Mouse (Mus musculus): ENCODE results near the gene 1700029I15Rik. TPM values are rescaled to one million over a fixed set of nuclear protein-coding genes. Genes with fewer than 3 reads are reported as not detected.

Gene 1700029I15Rik
- polyA plus RNA-seq, 1 experiment from 2014 or later: 4.2 TPM

Small RNA genes within 50 kb of the gene (microRNA-seq; reads per million reads assigned to microRNA genes)
- gene Mir7000: 1.1 reads per million

Other genes starting within 250 kb of the 1700029I15Rik start
- gene Pex16, start 7.9 kb upstream of the 1700029I15Rik start, polyA plus RNA-seq (2014; fragmentation: Nextera tagmentation; extraction: Ambion mirVana): 32.7 TPM in 2 replicates
- 2.0 and 2.4 TPM in 2 replicates for gene Large2, start 7.7 kb upstream of the 1700029I15Rik start, polyA plus RNA-seq (2014; fragmentation: Nextera tagmentation; extraction: Ambion mirVana)
- 68.8 and 74.5 TPM in 2 replicates for gene Mapk8ip1, start 18.7 kb downstream of the 1700029I15Rik start, polyA plus RNA-seq (2014; fragmentation: Nextera tagmentation; extraction: Ambion mirVana)
- gene Cry2, start 51.5 kb downstream of the 1700029I15Rik start, polyA plus RNA-seq (2014; fragmentation: Nextera tagmentation; extraction: Ambion mirVana): 34.6 and 35.5 TPM in 2 replicates
- gene Slc35c1, start 78.0 kb downstream of the 1700029I15Rik start, polyA plus RNA-seq (2014; fragmentation: Nextera tagmentation; extraction: Ambion mirVana): 15.4 and 17.1 TPM in 2 replicates
- 20.0 and 26.1 TPM in 2 replicates for gene Chst1, start 217.2 kb downstream of the 1700029I15Rik start, polyA plus RNA-seq (2014; fragmentation: Nextera tagmentation; extraction: Ambion mirVana)